Mouse (Mus musculus) spleen, postnatal 4 days (tissue): ENCODE measurements around the gene Atp10b.
"Not testable (repeated sequence)": the region's sequence is repeated elsewhere in the genome, so short reads cannot be mapped to it uniquely, and the experiment has no call there.

Experiments
- DNase-seq, 2 experiments: peaks; one replicate each; pipeline ENCODE4 v3.0.0; 2022; ENCODE audit warnings: low spot score in 2 of 2

Gene Atp10b

DNA sequence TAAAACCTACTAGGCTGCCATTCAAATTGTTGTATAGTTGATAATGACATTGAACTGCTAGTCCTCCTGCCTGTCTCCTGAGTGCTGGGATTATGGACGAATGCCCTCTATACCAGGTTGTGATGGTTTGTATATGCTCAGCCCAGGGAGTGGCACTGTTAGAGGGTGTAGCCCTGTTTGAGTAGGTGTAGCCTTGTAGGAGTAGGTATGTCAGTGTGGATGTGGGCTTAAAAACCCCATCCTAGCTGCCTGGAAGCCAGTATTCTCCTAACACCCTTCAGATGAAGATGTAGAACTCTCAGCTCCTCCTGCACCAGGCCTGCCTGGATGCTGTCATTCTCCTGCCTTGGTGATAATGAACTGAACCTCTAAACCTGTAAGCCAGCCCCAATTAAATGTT, at the start of gene Atp10b:
TSS of gene Atp10b (plus strand) at position 301 of the 400 bp plus-strand sequence.
- DNase-seq, result no peak

GRCm38 (mm10) chr11:43101357-43101756, 48.3 kb upstream of the Atp10b start:
- no peak for DNase-seq

DNA sequence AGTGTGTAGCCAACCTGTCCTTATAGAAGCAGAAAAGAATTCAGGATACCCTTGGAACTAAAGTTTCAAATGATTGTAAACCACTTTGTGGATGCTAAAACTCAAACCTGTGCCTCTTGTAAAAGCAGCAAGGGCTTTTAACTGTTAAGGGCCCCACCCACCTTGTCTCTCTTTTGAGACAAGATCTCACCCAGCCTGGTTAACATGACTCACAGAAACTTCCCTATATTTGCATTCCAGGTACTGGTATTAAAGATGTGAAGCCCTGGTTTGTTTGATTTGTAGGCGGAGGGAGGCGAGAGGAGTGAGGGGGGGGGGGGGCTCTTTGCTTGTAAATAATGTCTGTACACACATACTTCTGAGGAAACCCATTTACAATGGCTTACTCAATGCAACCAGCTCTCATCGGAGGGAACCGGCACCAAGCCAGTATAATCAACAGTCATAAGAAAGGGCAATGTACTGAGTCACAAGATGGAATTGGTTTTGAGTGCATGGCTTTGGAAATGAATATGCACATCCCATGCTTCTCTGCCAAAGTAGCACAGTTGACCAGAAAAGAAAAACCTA, 23.7 kb upstream of the Atp10b start:
- no peak for DNase-seq

DNA sequence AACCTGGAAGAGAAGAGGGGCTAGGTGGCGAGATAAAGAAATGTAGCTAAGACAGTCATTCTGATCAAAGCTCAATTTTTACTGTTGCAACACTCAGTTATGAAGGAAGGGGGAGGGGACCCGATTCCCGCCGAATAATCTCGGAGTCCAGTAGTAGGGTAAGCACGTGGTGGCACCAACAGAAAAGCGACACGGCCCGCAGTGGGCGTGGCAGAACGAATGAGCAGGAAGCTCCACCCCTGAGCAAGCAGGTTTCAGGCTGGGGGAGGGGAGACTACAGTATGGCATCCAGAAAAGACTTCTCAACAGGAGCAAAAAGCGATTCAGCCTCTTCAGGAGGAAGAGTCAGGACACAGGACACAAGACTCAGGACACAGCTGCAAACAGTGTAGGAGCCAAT, 23.1 kb upstream of the Atp10b start:
- DNase-seq, result not testable (repeated sequence)

GRCm38 (mm10) chr11:43141296-43141695, 8.4 kb upstream of the Atp10b start:
- DNase-seq, result no peak

DNA sequence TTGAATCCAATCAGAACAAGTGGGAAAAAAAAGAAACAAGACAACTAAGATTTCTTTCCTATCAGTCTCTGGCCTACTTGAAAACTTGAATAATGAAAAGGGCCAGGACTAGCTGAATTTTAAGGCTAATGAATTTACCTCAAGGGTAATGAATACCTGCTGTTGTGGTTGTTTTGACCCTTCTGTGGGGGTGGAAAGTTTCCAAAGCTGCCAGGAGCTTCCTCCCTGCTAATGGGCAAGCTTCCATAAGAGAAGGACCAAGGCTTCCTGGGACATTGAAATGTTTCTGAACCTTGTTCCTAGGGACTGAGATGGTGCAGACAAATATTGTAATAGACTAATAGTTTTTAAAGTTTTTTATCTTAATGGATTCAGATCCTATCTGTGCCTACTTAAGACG, 6.9 kb upstream of the Atp10b start:
- no peak for DNase-seq

DNA sequence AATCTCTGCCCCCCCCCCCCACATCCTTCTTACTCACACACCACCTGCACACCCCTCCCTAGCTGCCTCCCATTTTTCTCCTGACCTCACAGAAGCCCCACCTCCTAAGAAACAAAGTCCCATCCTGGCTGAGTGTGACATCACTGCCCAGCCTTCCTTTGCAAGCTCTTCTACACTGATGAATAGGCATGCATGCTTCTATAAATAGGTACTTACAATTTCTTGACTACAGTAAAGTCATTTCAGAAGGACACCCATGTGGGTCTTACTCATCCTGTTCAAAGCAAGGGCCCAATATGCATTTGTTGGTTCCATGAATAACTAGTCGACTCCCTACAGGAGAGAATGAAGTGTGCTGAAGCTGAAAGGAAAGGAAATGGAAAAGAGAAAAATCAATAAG, 5.5 kb upstream of the Atp10b start:
- DNase-seq, result no peak

- DNase-seq, result not testable (repeated sequence)
These were observed 4.8 kb upstream of the Atp10b start for GRCm38 (mm10) chr11:43144882-43145281.

- DNase-seq, result no peak
These were observed 2.3 kb upstream of the Atp10b start for GRCm38 (mm10) chr11:43147380-43147779.

- DNase-seq, result no peak
These were observed 1.3 kb upstream of the Atp10b start for GRCm38 (mm10) chr11:43148341-43148740.

DNA sequence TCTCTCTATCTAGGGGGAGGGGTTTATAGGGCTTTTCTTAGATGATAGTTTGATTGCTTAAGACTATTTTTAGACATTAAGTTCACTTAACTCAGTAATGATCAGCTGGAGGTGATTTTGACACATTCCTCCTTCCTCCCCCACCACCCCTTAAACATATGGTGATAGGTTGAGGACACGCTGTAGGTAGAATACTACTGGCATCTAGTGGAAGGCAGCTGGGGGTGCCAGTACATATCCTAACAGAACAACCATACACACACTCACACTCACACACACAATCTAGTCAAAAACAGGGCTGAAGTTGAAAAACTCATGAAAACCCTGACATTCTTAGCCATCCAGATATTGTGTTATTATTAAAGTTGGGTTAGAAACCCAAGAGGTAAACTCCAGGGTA, 5.3 kb downstream of the Atp10b start:
- DNase-seq, result no peak

DNA sequence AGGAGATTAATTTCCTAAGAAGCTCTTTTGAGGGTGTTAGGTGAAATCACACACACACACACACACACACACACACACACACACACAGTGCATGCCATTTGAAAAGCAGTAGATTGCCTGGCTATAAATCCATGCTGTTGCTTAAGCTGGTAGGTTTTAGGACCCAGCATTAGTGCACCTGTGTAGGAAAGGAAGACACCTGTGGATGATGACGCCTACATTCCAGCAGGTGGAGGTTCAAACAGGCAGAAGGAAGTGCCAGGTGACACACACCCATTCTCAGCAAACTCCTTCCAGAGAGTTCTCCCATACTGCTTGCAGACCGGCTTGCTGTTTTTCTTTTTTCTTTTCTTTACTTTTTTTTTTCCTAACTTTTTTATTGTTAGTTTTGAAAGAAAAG, 5.7 kb downstream of the Atp10b start:
- DNase-seq, result no peak

DNA sequence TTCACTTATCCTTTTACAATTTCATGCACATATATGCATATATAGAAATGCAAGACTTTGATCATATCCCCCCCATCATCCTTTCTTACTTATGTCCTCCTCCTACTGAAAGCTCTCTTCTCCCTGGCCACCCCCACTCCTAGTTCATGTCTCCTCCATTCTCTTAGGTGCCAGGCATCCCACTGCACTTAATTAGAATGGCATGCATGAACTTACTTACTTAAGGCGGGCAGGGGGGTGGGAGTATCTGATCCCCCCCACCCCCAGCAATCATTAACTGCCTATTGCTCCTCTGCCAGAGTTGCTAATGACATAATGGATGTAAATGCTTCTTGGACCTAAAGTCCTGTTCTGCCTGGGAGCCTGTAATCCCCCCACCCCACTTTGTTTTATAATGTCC, 9.1 kb downstream of the Atp10b start:
- DNase-seq, result no peak

DNA sequence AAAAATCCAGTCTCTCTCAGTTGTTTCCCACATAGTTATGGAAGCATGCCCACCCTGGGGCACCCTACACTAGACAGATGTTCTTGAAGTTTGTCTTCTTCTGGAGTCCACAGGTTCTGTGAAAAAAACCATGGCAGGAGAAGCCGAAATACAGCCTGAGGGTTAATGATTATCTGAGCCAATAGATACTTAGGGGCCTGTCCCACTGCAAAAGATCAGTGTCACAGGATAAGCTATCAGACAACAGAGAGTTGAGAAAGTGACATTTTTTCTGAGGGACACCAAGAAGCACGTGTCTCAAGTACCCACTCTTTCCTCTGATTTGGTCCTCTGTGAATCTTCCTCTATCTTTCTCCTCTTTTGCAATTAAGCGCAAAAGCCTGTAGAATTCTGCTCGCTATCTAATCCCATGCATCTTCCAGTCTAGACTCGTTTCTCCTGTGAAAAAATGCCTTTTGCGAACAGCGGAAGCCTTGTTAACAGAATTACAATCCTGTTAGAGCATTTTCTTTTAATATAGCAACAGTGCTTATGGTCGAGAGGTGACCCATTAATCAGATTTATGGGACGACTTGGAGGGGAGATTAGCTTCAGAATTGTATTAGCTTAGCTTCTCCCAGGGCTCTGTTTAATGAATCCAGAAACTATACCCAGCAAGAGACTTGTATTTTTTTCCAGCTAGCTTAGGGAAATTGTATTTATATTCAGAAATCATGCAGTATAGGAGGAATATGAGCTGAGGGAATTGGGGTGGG, 10.7 kb downstream of the Atp10b start:
- DNase-seq, result no peak

GRCm38 (mm10) chr11:43170601-43171000, 20.9 kb downstream of the Atp10b start:
- no peak for DNase-seq

- no peak for DNase-seq
These were observed 24.9 kb downstream of the Atp10b start for GRCm38 (mm10) chr11:43174359-43175116.

DNA sequence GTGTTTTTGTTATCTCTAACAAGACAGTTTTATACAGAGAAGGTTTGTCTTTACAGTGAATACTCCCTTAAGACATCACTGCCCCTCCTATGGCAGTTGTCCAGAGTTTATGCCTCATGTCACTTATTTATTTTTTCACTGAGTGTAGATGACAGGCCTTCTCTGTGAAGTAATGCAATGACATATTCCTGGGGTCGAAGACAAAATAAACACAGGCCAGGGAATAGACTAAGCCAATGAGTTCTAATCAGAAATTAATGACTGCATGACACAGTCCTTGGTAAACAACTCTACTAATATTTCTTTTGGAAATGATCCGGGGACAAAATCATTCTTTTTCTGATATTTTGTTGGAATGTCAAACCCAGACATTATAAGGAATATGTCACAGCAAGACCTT, 32.7 kb downstream of the Atp10b start:
- DNase-seq, result no peak

DNA sequence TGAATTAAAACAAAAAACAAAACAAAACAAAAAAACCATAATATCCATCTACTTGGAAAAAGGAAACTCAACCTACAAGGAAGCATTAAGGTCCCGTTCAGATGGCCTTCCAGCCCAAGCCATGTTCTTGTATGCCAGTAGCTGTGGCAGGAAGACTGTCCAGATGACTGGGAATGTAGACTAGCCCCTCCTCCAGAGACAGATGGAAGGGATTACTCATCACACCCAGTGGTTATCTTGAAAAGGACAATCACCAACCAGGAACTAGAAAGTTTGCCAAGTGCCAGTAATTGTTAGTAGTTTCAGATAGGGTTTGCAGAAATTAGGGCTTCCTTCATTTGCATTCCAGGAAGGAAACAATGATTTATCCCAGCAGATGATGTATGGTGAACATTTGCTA, 33.1 kb downstream of the Atp10b start:
- no peak for DNase-seq

- no peak for DNase-seq
These were observed 33.8 kb downstream of the Atp10b start for GRCm38 (mm10) chr11:43183457-43183856.

DNA sequence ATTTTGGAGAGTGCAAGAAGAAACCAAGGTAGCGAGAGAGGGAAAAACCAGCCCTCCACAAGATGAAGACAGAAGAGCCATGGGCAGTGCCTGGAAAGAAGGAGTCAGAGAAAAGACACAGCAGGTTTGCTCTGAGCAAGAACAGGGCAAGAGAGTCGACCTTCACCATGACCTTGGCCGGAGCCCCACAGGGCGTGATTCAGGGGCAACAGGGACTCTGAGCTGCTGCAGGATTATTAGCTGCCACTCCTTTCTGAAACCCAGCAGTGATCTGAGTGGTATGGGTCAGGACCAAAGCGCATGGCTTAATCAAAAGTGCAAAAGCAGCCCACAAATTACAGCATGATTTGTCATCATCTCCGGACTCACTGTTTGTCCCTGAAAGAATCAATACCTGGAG, 36.6 kb downstream of the Atp10b start:
- DNase-seq, result no peak

DNA sequence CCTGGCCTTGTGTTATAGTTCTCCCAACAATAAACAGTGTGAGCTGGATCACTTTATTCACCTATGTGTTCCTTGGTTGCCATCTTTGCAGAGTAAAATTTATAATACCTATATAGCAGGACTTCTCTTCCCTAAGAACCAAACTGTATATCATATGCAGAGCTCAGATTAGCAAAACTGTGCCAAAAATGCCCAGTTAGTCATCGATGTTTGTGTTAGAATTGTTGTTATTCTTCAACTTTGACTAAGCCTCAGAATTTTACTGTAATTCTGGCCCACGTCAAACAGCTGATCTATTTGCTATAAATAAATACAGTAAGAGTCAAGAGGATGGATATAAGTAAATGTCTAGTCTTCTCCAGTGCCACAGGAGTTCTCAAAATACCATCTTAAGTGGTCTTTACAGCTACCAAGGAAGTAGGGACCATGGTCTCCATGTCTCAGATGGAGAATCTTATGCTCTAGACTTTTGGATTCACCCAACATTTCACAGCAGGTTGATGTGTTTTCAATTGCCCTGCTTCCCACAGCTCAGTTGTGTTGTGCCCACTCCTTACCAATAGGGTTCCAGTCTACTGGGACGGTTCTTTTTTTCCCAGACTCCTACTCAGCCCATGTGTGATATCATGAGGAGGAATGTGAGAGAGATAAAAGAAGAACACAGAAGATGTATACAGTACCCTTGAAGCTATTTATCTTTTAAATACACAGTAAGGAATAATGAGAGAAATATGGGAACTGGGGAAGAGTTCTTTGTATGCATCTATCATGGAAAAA, 40.3 kb downstream of the Atp10b start:
- DNase-seq, result no peak

DNA sequence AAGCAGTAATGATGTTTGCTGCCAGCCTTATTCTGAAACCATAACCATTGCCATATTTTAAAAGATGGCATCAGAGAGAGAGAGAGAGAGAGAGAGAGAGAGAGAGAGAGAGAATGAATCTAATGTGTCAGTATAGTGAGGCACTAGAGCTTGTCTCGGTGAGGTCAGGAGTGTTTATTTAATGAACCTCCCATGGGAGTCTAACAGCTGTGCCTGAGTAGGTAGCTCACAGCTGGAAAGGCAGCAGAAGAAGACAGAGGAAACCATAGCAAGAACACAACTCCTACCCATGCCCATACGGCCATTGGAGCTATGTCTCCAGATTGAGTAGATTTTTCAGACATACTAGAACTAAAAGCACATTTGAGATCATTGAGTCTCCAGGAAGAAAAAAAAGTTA, 49.1 kb downstream of the Atp10b start:
- no peak for DNase-seq
